Mouse (Mus musculus) inflammation-experienced regulatory T-cells, adult 16 weeks (primary cell): ENCODE results near the gene Fam241b. TPM values are rescaled to one million over a fixed set of nuclear protein-coding genes. Genes with fewer than 3 reads are reported as not detected.

Source experiments
- polyA plus RNA-seq: library from polyadenylated mRNA; unstranded; fragments of 100-300 nt; shearing (Covaris generic); gene quantifications from one replicate; pipeline ENCODE4 v1.2.1, GENCODE M21; 2017

Fam241b gene
- 20.5 TPM for polyA plus RNA-seq

DNA sequence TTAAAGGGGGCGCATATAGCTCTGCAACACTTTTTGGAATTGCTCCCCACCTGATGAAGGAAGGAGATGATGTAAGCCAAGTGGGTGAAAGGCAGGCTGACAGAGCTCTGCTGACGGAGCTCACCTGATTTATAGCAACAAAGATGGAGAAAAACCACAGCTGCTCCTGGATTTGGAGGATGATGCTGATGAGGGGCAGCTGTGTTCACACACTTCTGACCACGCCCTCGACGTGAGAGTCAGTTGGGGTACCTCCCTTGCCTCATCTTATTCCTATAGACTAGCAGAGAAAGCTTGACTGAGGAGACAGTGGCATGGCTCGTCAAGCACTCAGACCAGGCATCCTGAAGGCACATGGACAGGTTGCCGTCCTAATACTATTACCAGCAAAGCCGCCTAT, at the start of gene Fam241b:
TSS of gene Fam241b (minus strand) at position 101 of the 400 bp plus-strand sequence.

DNA sequence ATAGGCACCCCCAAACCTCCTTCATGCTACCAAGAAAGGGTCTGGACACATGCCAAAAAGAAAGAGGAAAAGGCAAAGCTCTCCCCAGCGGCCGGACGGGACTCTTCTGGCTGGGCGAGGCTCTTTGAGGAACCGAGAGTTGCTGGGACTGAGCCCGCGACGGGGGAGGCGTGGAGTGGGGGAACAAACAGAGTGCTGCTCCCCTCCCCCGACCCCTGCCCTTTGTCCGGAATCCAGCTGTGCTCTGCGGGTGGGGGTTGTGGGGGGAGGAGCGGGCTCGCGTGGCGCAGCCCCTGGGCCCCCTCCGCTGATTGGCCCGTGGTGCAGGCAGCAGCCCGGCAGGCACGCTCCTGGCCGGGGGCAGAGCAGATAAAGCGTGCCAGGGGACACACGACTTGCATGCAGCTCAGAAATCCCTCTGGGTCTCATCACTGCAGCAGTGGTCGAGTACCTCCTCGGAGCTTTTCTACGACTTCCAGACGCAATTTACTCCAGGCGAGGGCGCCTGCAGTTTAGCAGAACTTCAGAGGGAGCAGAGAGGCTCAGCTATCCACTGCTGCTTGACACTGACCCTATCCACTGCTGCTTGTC, 10.9 kb downstream of the Fam241b start, which contains the start of gene Neurog3:
TSS of gene Neurog3 (plus strand) at position 400 of the 591 bp plus-strand sequence.

Other genes with a start within 250 kb of the Fam241b start
- not detected for gene Col13a1, start 164.8 kb downstream of the Fam241b start, polyA plus RNA-seq
- not detected for gene Neurog3, start 10.8 kb downstream of the Fam241b start, polyA plus RNA-seq
- 0.95 TPM for gene Tspan15, start 87.3 kb upstream of the Fam241b start, polyA plus RNA-seq
- not detected for gene Tacr2, start 108.5 kb upstream of the Fam241b start, polyA plus RNA-seq
- gene Hk1, start 236.0 kb upstream of the Fam241b start, polyA plus RNA-seq, result 192 TPM